Mouse (Mus musculus) stomach, embryonic 16.5 days (tissue): ENCODE results near the gene Olfr775. TPM values are rescaled to one million over a fixed set of nuclear protein-coding genes. Genes with fewer than 3 reads are reported as not detected.

Experiments used
- ATAC-seq: fragments of 200-750 bp; cut with Nextera tagmentation; 2 replicates; pipeline ENCODE4 v1.8.0; 2017; ENCODE audit warnings: moderate number of reproducible peaks, moderate TSS enrichment; ENCODE audit not compliant: insufficient read depth, low FRiP score
- H3K27ac ChIP-seq: fragments of 300-500 bp; sonication (generic); 2 replicates; pipeline ENCODE4 v1.5.1; 2014; ENCODE audit warnings: low read length
- H3K27me3 ChIP-seq: fragments of 300-500 bp; sonication (generic); 2 replicates; pipeline ENCODE4 v1.6.1; 2014; ENCODE audit warnings: low read length, control low read depth, mixed read lengths; ENCODE audit not compliant: control insufficient read depth, insufficient read depth
- H3K36me3 ChIP-seq: fragments of 300-500 bp; sonication (generic); 2 replicates; pipeline ENCODE4 v1.6.1; 2014; ENCODE audit warnings: low read length; ENCODE audit not compliant: control insufficient read depth, insufficient read depth
- H3K4me1 ChIP-seq: fragments of 300-500 bp; sonication (generic); 2 replicates; pipeline ENCODE4 v1.6.1; 2014; ENCODE audit warnings: low read length, control low read depth, mixed read lengths; ENCODE audit not compliant: control insufficient read depth, insufficient read depth
- H3K4me2 ChIP-seq: fragments of 300-500 bp; sonication (generic); 2 replicates; pipeline ENCODE4 v1.6.1; 2014; ENCODE audit warnings: low read depth, low read length, mixed read lengths
- H3K4me3 ChIP-seq: fragments of 300-500 bp; sonication (generic); replicated peaks from 2 replicates; pipeline ENCODE4 v1.5.1; 2014; ENCODE audit warnings: mild to moderate bottlenecking, low read length
- H3K9ac ChIP-seq: fragments of 300-500 bp; sonication (generic); 2 replicates; pipeline ENCODE4 v1.6.1; 2014; ENCODE audit warnings: low read length
- H3K9me3 ChIP-seq: fragments of 300-500 bp; sonication (generic); replicated peaks from 2 replicates; pipeline ENCODE4 v1.6.1; 2016; ENCODE audit warnings: low read length, control low read depth; ENCODE audit not compliant: control insufficient read depth
- WGBS: fragments of 180-500 bp; shearing (Covaris S2); extraction: QIAGEN DNeasy Blood & Tissue Kit; methylation state at CpG from one replicate; pipeline ENCODE4 v1.1.7; 2014; 5-methylcytosine and 5-hydroxymethylcytosine counted together
- polyA plus RNA-seq: library from polyadenylated mRNA; unstranded; fragments of >200 nt; fragmentation: Nextera tagmentation; extraction: Ambion mirVana; gene quantifications from 2 replicates; pipeline ENCODE4 v1.2.1, GENCODE M21; 2015

The Olfr775 gene
- not detected in 2 replicates for polyA plus RNA-seq

- Histone ChIP-seq H3K9ac (no peak within 1 kb of the TSS), H3K4me2 (no peak within 1 kb of the TSS), H3K36me3 (no peaks in the 10 kb centered on the region), H3K27me3 (no peaks in the 10 kb centered on the region), H3K4me1 (no peaks in the 10 kb centered on the region), H3K27ac (no peak within 1 kb of the TSS), H3K9me3 (no peaks in the 10 kb centered on the region), H3K4me3 (no peak within 1 kb of the TSS)
- WGBS, result 67% methylated on average over 3 of the region's 3 CpGs
- no peak for ATAC-seq
Observed at GRCm38 (mm10) chr10:129248112-129248511, at the start of gene Olfr775. Olfr775 (plus strand) TSS chr10:129248412.

- ATAC-seq, result no peak
- no peaks in the 10 kb centered on the region for H3K27me3 ChIP-seq
- H3K9me3 ChIP-seq, result no peaks in the 10 kb centered on the region
- no peaks in the 10 kb centered on the region for H3K36me3 ChIP-seq
- WGBS, result 90% methylated on average over 1 of the region's 1 CpGs
- H3K4me2 ChIP-seq, result no peak overlapping the region
- no peak overlapping the region for H3K9ac ChIP-seq
- no peaks in the 10 kb centered on the region for H3K4me1 ChIP-seq
- no peak overlapping the region for H3K27ac ChIP-seq
- H3K4me3 ChIP-seq, result no peak overlapping the region
Observed at GRCm38 (mm10) chr10:129230737-129231136, 17.5 kb upstream of the Olfr775 start.

GRCm38 (mm10) chr10:129235904-129236303 lies 12.3 kb upstream of the Olfr775 start, which contains the start of gene Olfr774:
Olfr774 (plus strand) TSS chr10:129236204.
- 69% methylated on average over 2 of the region's 2 CpGs for WGBS
- no peak within 1 kb of the TSS for H3K27ac ChIP-seq

GRCm38 (mm10) chr10:129258827-129259226 lies 10.6 kb downstream of the Olfr775 start, which contains the start of gene Olfr776:
Olfr776 (plus strand) TSS chr10:129259127.
- no peaks in the 10 kb centered on the region for H3K36me3 ChIP-seq
- H3K4me2 ChIP-seq, result no peak within 1 kb of the TSS
- no peak within 1 kb of the TSS for H3K27ac ChIP-seq
- no peak within 1 kb of the TSS for H3K9ac ChIP-seq
- H3K27me3 ChIP-seq, result no peaks in the 10 kb centered on the region
- no peaks in the 10 kb centered on the region for H3K9me3 ChIP-seq
- H3K4me3 ChIP-seq, result no peak within 1 kb of the TSS
- H3K4me1 ChIP-seq, result no peaks in the 10 kb centered on the region
- ATAC-seq, result no peak

More at GRCm38 (mm10) chr10:129235904-129236303, 12.3 kb upstream of the Olfr775 start, which contains the start of gene Olfr774:
- no peak within 1 kb of the TSS for H3K9ac ChIP-seq
- H3K4me1 ChIP-seq, result no peaks in the 10 kb centered on the region
- no peaks in the 10 kb centered on the region for H3K9me3 ChIP-seq
- ATAC-seq, result no peak
- H3K4me3 ChIP-seq, result no peak within 1 kb of the TSS
- no peaks in the 10 kb centered on the region for H3K36me3 ChIP-seq
- no peak within 1 kb of the TSS for H3K4me2 ChIP-seq
- H3K27me3 ChIP-seq, result no peaks in the 10 kb centered on the region

GRCm38 (mm10) chr10:129271081-129271535 lies 22.9 kb downstream of the Olfr775 start, which contains the start of gene Olfr777:
Olfr777 (minus strand) TSS chr10:129271485.
- Histone ChIP-seq H3K4me1 (no peaks in the 10 kb centered on the region), H3K27me3 (no peaks in the 10 kb centered on the region), H3K9me3 (no peaks in the 10 kb centered on the region), H3K4me3 (no peak within 1 kb of the TSS), H3K36me3 (no peaks in the 10 kb centered on the region), H3K4me2 (no peak within 1 kb of the TSS), H3K27ac (no peak within 1 kb of the TSS), H3K9ac (no peak within 1 kb of the TSS)
- WGBS, result 95% methylated on average over 2 of the region's 2 CpGs
- ATAC-seq, result no peak

Other genes with a start within 250 kb of the Olfr775 start
- gene Olfr763, start 237.6 kb upstream of the Olfr775 start, polyA plus RNA-seq, result not detected in 2 replicates
- not detected in 2 replicates for gene Olfr764-ps1, start 208.5 kb upstream of the Olfr775 start, polyA plus RNA-seq
- not detected in 2 replicates for gene Olfr765, start 198.4 kb upstream of the Olfr775 start, polyA plus RNA-seq
- not detected in 2 replicates for gene Olfr766-ps1, start 179.4 kb upstream of the Olfr775 start, polyA plus RNA-seq
- not detected in 2 replicates for gene Olfr767, start 165.5 kb upstream of the Olfr775 start, polyA plus RNA-seq
- gene Olfr768, start 149.0 kb upstream of the Olfr775 start, polyA plus RNA-seq, result not detected in 2 replicates
- not detected in 2 replicates for gene Olfr769, start 130.6 kb upstream of the Olfr775 start, polyA plus RNA-seq
- gene Olfr770, start 109.4 kb upstream of the Olfr775 start, polyA plus RNA-seq, result not detected in 2 replicates
- not detected in 2 replicates for gene Olfr771, start 83.7 kb upstream of the Olfr775 start, polyA plus RNA-seq
- not detected in 2 replicates for gene Olfr772, start 70.5 kb upstream of the Olfr775 start, polyA plus RNA-seq
- not detected in 2 replicates for gene Olfr773, start 61.0 kb upstream of the Olfr775 start, polyA plus RNA-seq
- not detected in 2 replicates for gene Olfr774, start 12.2 kb upstream of the Olfr775 start, polyA plus RNA-seq
- gene Olfr776, start 10.7 kb downstream of the Olfr775 start, polyA plus RNA-seq, result not detected in 2 replicates
- not detected in 2 replicates for gene Olfr777, start 23.1 kb downstream of the Olfr775 start, polyA plus RNA-seq
- not detected in 2 replicates for gene Olfr780, start 69.7 kb downstream of the Olfr775 start, polyA plus RNA-seq
- not detected in 2 replicates for gene Olfr781, start 80.4 kb downstream of the Olfr775 start, polyA plus RNA-seq
- gene Olfr782, start 100.4 kb downstream of the Olfr775 start, polyA plus RNA-seq, result not detected in 2 replicates
- 0.09 TPM in 1 of 2 replicates, not detected in the other for gene Olfr784, start 135.7 kb downstream of the Olfr775 start, polyA plus RNA-seq
- not detected in 2 replicates for gene Olfr785, start 157.0 kb downstream of the Olfr775 start, polyA plus RNA-seq
- gene Olfr786, start 178.9 kb downstream of the Olfr775 start, polyA plus RNA-seq, result not detected in 2 replicates
- not detected in 2 replicates for gene Olfr787, start 213.4 kb downstream of the Olfr775 start, polyA plus RNA-seq
- not detected in 2 replicates for gene Olfr788, start 222.6 kb downstream of the Olfr775 start, polyA plus RNA-seq
- not detected in 2 replicates for gene Olfr789, start 236.3 kb downstream of the Olfr775 start, polyA plus RNA-seq